Mouse (Mus musculus): ENCODE results near the gene Tspan9.

DNA sequence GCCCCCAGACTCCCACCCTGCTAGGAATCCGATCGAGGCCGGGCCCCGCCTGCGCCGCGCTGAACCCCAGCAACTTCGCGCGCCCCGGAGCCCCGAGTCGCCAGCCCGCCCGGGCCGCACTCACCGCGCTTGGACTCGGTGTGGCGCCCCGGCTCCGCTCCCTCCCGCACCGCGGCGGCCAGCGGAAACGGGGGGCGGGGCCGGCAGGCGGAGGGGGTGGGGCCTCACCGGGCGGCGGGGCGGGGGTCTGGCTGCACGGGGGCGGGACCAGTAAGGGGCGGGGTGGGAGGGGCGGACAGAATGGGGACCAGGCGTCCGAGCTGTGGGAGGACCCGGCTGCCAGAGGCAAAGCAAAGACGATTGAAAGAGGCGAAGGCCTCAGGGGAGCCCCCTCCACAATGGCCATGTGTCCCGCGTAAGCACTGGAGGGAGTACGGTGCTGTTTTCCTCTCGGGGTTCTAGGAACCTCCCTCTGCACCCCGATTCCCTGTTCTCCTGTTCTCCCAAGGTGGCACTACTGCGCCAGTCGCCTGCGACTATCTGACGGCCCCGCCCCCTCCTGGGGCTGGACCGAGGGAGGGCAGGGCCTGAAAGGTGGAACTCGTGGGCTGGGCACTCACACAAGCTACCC, at the start of gene Tspan9:
- TF ChIP-seq POLR2A (IDR thresholded peaks at IDR 0.05; ENCODE audit: low read depth, low read length) (no peak), CTCF (IDR thresholded peaks at IDR 0.05; ENCODE audit: extremely low read depth, insufficient read depth, insufficient read length, insufficient replicate concordance) (no peak)
